Mouse (Mus musculus): ENCODE results near the gene Oas1f.

DNA sequence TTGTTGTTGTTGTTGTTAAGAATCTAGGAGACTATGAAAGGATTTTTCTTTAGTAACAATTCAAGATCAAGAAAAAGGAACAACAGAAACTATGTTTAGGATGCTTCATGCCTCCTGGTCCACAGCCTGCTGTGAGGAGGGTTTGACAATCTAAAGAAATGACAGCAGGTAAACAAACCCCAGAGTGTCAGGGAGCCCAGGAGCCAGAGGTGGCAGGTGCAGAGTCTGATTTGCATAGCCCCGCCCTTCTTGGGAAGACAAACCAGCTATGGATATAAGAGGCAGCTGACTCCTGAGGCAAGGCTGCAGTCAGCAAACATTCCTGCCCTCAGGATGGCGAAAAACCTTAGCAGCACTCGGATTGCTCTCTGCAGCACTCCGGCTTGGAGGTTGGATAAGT lies 14.0 kb downstream of the Oas1f start, which contains the start of gene Oas1h:
- TF ChIP-seq CTCF (IDR thresholded peaks at IDR 0.05; ENCODE audit: low read depth, low read length): no peak
- TF ChIP-seq POLR2A (IDR thresholded peaks at IDR 0.05; ENCODE audit: extremely low read depth, insufficient read depth, low read length): no peak

Data from liver, adult 2 months (tissue).